Mouse (Mus musculus) lung, adult 2 months (tissue): ENCODE measurements at regions not wholly inside any gene's neighbourhood (a gene's known extent, or its start where the extent isn't known, plus 50 kb on each side); places are given as distances from the start of the nearest gene placed in this dataset.

Experiments
- CTCF ChIP-seq: fragments of 200-500 bp; IDR thresholded peaks from 2 replicates; pipeline ENCODE4 v1.5.1; 2011; ENCODE audit warnings: mild to moderate bottlenecking, low read length, control low read depth; ENCODE audit not compliant: insufficient read depth
- POLR2A ChIP-seq: fragments of 200-500 bp; IDR thresholded peaks from 2 replicates; pipeline ENCODE4 v1.6.1; 2011; ENCODE audit warnings: low read depth, mild to moderate bottlenecking, control low read depth, low read length, borderline replicate concordance; ENCODE audit errors: extremely low read depth

- TF ChIP-seq CTCF (no peak), POLR2A (no peak)
Measured at GRCm38 (mm10) chr17:44404923-44405322, 216.5 kb downstream of the Clic5 start.
